16 mouse cellular contexts compared by ENCODE assay signal in genomic region chr6:72673751-72674150, GRCm38 (mm10). TPM values are rescaled to one million over a fixed set of nuclear protein-coding genes. Genes with fewer than 3 reads are reported as not detected.
DNase-seq lines count a peak whose midpoint lies in the region; ATAC-seq and TF ChIP-seq lines count a peak whose summit lies in the region.
"Had no signal": no experiment of that assay in that cellular context is flagged by ENCODE, and none has a peak within 500 bp of the region (broad histone marks: within the 10 kb centered on the region; RNA-seq: fewer than 3 reads in every experiment).

No protein-coding gene starts in this region.

- 0 out of 2 replicates have a peak overlapping the region, but pooled peaks have one; percentile 21 for H3K27ac ChIP-seq in forebrain, embryonic 12.5 days
- no peak overlapping the region for H3K27ac ChIP-seq in forebrain, postnatal 0 days (ENCODE audit: low read depth, low read length)
- H3K27ac ChIP-seq in kidney, embryonic 16.5 days (ENCODE audit: low read length): peak overlapping the region; percentile 21
- H3K27ac ChIP-seq in embryonic facial prominence, embryonic 13.5 days: peak overlapping the region; percentile 84
- H3K27ac ChIP-seq: hindbrain, embryonic 14.5 days; midbrain, embryonic 13.5 days had no signal

- no peak for DNase-seq in forebrain, postnatal 0 days
- no peak for DNase-seq in kidney, adult 18-20 months
- DNase-seq in retina, postnatal 1 day: peak; percentile 61
- no peak for DNase-seq in natural killer cell, adult 2 months (ENCODE audit: low spot score in 2 of 2)
- DNase-seq in lung, adult 2 months: no peak
- DNase-seq: adrenal gland, adult 8-10 months; cerebellum, postnatal 10 days; gastrocnemius, postnatal 14 days; kidney, postnatal 36 days; left cerebral cortex, postnatal 4 days had no signal

- no peaks in the 10 kb centered on the region for H3K36me3 ChIP-seq in forebrain, embryonic 12.5 days (replicated peaks)
- no peaks in the 10 kb centered on the region for H3K36me3 ChIP-seq in forebrain, postnatal 0 days (ENCODE audit: insufficient read depth)
- H3K36me3 ChIP-seq in kidney, embryonic 16.5 days (ENCODE audit: insufficient read depth, low read length): no peaks in the 10 kb centered on the region
- peaks cover 6% of the 10 kb centered on the region; the same call in 1 of the 2 replicates for H3K36me3 ChIP-seq in embryonic facial prominence, embryonic 13.5 days
- H3K36me3 ChIP-seq: midbrain, embryonic 13.5 days had no signal

- no peak overlapping the region for H3K4me2 ChIP-seq in forebrain, embryonic 12.5 days
- no peak overlapping the region for H3K4me2 ChIP-seq in forebrain, postnatal 0 days (ENCODE audit: low read depth)
- H3K4me2 ChIP-seq in kidney, embryonic 16.5 days (replicated peaks; ENCODE audit: low read depth, low read length): no peak overlapping the region
- H3K4me2 ChIP-seq in embryonic facial prominence, embryonic 13.5 days: no peak overlapping the region
- H3K4me2 ChIP-seq: hindbrain, embryonic 14.5 days; midbrain, embryonic 13.5 days had no signal

- no peaks in the 10 kb centered on the region for H3K9me3 ChIP-seq in forebrain, embryonic 12.5 days
- no peaks in the 10 kb centered on the region for H3K9me3 ChIP-seq in forebrain, postnatal 0 days (ENCODE audit: low read length)
- H3K9me3 ChIP-seq in kidney, embryonic 16.5 days (ENCODE audit: low read length): no peaks in the 10 kb centered on the region
- no peaks in the 10 kb centered on the region for H3K9me3 ChIP-seq in embryonic facial prominence, embryonic 13.5 days
- H3K9me3 ChIP-seq: midbrain, embryonic 13.5 days had no signal

- ATAC-seq in forebrain, embryonic 12.5 days (ENCODE audit: low FRiP score): no peak
- no peak for ATAC-seq in forebrain, postnatal 0 days
- no peak for ATAC-seq in kidney, embryonic 16.5 days (ENCODE audit: low FRiP score, low TSS enrichment)
- no peak for ATAC-seq in embryonic facial prominence, embryonic 13.5 days (ENCODE audit: insufficient number of reproducible peaks, insufficient read depth, low FRiP score, low TSS enrichment, low read depth)
- ATAC-seq: lung, postnatal 0 days; midbrain, embryonic 13.5 days had no signal

- H3K4me3 ChIP-seq in forebrain, embryonic 12.5 days (replicated peaks): no peak overlapping the region
- H3K4me3 ChIP-seq in forebrain, postnatal 0 days (ENCODE audit: low read depth, low read length): no peak overlapping the region
- no peak overlapping the region for H3K4me3 ChIP-seq in kidney, embryonic 16.5 days (ENCODE audit: low read length)
- no peak overlapping the region for H3K4me3 ChIP-seq in embryonic facial prominence, embryonic 13.5 days
- no peak overlapping the region for H3K4me3 ChIP-seq in lung, adult 2 months (replicated peaks; ENCODE audit: extremely low read depth, low read depth, low read length)
- H3K4me3 ChIP-seq: midbrain, embryonic 13.5 days had no signal

- no peak for TF ChIP-seq POLR2A in lung, adult 2 months (IDR thresholded peaks at IDR 0.05; ENCODE audit: borderline replicate concordance, extremely low read depth, low read depth, low read length)

- H3K27me3 ChIP-seq in forebrain, embryonic 12.5 days: peaks cover 15% of the 10 kb centered on the region; the same call in 1 of the 2 replicates
- no peaks in the 10 kb centered on the region for H3K27me3 ChIP-seq in forebrain, postnatal 0 days (ENCODE audit: insufficient read depth, low read length)
- H3K27me3 ChIP-seq in kidney, embryonic 16.5 days (ENCODE audit: insufficient read depth, low read length): no peaks in the 10 kb centered on the region
- H3K27me3 ChIP-seq in embryonic facial prominence, embryonic 13.5 days: no peaks in the 10 kb centered on the region

- no peak overlapping the region for H3K9ac ChIP-seq in forebrain, embryonic 12.5 days
- no peak overlapping the region for H3K9ac ChIP-seq in forebrain, postnatal 0 days
- no peak overlapping the region for H3K9ac ChIP-seq in kidney, embryonic 16.5 days (replicated peaks; ENCODE audit: low read length)
- H3K9ac ChIP-seq in embryonic facial prominence, embryonic 13.5 days: no peak overlapping the region
- H3K9ac ChIP-seq: hindbrain, embryonic 14.5 days; midbrain, embryonic 13.5 days had no signal

- no peak for TF ChIP-seq CTCF in forebrain, postnatal 0 days (IDR thresholded peaks at IDR 0.05; ENCODE audit: low read depth)
- no peak for TF ChIP-seq CTCF in lung, adult 2 months (IDR thresholded peaks at IDR 0.05; ENCODE audit: insufficient read depth, low read length)

- H3K4me1 ChIP-seq in forebrain, embryonic 12.5 days: peaks cover 59% of the 10 kb centered on the region
- H3K4me1 ChIP-seq in forebrain, postnatal 0 days (ENCODE audit: insufficient read depth): peaks cover 3% of the 10 kb centered on the region; the same call in 1 of the 2 replicates
- peaks cover 48% of the 10 kb centered on the region for H3K4me1 ChIP-seq in kidney, embryonic 16.5 days (ENCODE audit: insufficient read depth, low read length)
- H3K4me1 ChIP-seq in embryonic facial prominence, embryonic 13.5 days: peaks cover 91% of the 10 kb centered on the region
- H3K4me1 ChIP-seq in lung, adult 2 months (ENCODE audit: control insufficient read depth, insufficient read depth, low read length): 0 out of 2 replicates have a peak, but pooled peaks cover 2% of the 10 kb centered on the region

RNA-seq across cellular contexts. Expression of gene Tgoln1, which starts 57.0 kb away (rescaled TPM):
- 31.0 and 32.1 TPM in 2 replicates for polyA plus RNA-seq in forebrain, embryonic 12.5 days (2016; fragmentation: Nextera tagmentation; extraction: Ambion mirVana)
- total RNA-seq in forebrain, postnatal 0 days (2014; rRNA removed): 24.3 and 30.9 TPM in 2 replicates
- 22.0 and 29.0 TPM in 2 replicates for polyA plus RNA-seq in forebrain, postnatal 0 days (2015; fragmentation: Nextera tagmentation; extraction: Ambion mirVana)
- 43.3 and 46.3 TPM in 2 replicates for polyA plus RNA-seq in kidney, embryonic 16.5 days (2015; fragmentation: Nextera tagmentation; extraction: Ambion mirVana)
- 21.9 and 24.5 TPM in 2 replicates for polyA plus RNA-seq in embryonic facial prominence, embryonic 13.5 days (2015; fragmentation: Nextera tagmentation; extraction: Ambion mirVana)
- 60.0 and 72.4 TPM in 2 replicates for polyA plus RNA-seq in lung, adult 2 months (2012; rRNA removed)
